Mouse (Mus musculus) thymus, adult 2 months (tissue): ENCODE measurements around the gene Gm15262.

ENCODE experiments used
- CTCF ChIP-seq: fragments of 200-500 bp; IDR thresholded peaks from 2 replicates; pipeline ENCODE4 v1.5.1; 2012; ENCODE audit warnings: mild to moderate bottlenecking, control low read depth, low read length, moderate library complexity, borderline replicate concordance; ENCODE audit not compliant: control insufficient read depth, poor library complexity, insufficient read depth; ENCODE audit errors: extremely low read depth
- POLR2A ChIP-seq: fragments of 200-500 bp; IDR thresholded peaks from 2 replicates; pipeline ENCODE4 v1.6.1; 2012; ENCODE audit warnings: mild to moderate bottlenecking, low read length, control low read depth, moderate library complexity; ENCODE audit not compliant: control insufficient read depth, poor library complexity, insufficient read depth; ENCODE audit errors: extremely low read depth

GRCm38 (mm10) chrX:161370927-161371326, 83.7 kb downstream of the Gm15262 start:
- no peak for TF ChIP-seq POLR2A
- no peak for TF ChIP-seq CTCF
